Mouse (Mus musculus): ENCODE data around the gene Ubxn1. TPM values are rescaled to one million over a fixed set of nuclear protein-coding genes. Genes with fewer than 3 reads are reported as not detected.

The Ubxn1 gene
- polyA plus RNA-seq, 1 experiment, result 169 TPM

DNA sequence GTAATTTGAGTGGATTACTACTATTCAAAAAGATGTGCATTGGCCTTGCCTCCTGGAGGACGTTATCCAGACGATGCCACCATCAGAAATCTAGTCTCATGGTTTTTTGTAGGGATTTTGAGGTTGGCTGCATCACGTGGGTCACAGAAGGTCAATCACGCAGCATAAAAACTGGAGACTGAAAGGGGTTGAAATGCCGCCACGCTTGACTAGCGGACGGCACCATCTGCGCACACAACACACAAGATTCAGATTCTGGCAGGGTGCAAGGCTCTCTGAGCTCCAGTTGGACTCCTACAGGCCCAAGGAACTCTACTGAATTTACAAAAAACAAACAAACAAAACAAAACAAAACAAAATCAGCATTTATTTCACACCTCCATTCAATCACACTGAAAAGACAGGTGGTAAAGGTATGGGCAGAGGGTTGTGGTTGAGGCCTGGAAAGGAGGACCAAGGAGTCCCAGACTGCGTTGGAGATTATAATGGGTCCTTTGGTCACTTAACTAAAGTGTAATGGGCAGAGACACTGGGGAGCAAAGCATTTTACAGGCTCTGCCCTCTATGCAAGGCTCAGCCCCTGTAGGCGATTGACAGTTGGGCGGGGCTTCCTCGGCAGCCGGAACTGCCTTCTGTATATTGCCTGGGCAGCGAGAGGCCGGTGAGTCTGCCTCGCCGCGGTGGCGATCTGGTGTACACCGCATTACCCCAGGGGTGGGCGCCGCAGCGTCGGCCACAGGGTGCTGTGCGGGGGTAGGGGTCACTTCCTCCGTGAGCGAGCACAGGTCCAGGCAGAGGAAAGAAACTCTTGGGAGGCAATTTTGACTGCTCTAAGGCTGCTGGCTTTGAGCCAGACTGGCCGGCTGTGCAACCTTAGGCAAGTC is 31.1 kb upstream of the Ubxn1 start:
- H3K79me3 ChIP-seq (ENCODE audit: low read depth), result no peaks in the 10 kb centered on the region
- no peak overlapping the region for H3ac ChIP-seq (ENCODE audit: control insufficient read depth, insufficient read length, low read depth)
- H3K36me3 ChIP-seq (ENCODE audit: control insufficient read depth, insufficient read depth), result peaks cover 58% of the 10 kb centered on the region
- no peaks in the 10 kb centered on the region for H3K27me3 ChIP-seq (ENCODE audit: control insufficient read depth, insufficient read depth, insufficient read length)
- no peak overlapping the region for H3K4me3 ChIP-seq (ENCODE audit: insufficient read depth, poor library complexity, severe bottlenecking)
- no peaks in the 10 kb centered on the region for H3K79me2 ChIP-seq (ENCODE audit: control insufficient read depth, insufficient read depth)
- TF ChIP-seq FOSL1 (IDR thresholded peaks at IDR 0.05; ENCODE audit: insufficient read depth, low read length, poor library complexity, severe bottlenecking) (no peak), USF1 (IDR thresholded peaks at IDR 0.05; ENCODE audit: low read depth) (no peak)

DNA sequence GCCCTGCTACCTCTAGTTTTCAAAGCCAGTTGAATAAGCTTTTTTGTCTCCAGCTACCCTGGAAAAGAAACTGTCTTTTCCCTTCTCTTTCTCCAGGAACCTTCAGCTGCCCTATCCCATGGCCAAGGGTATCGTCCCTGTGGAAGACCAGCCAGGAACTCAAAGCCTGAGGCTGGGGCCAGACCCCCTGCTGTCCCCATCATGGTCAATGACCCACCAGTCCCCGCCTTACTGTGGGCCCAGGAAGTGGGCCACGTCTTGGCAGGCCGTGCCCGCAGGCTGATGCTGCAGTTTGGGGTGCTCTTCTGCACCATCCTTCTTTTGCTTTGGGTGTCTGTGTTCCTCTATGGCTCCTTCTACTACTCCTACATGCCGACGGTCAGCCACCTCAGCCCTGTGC is 30.3 kb upstream of the Ubxn1 start:
- H3K79me2 ChIP-seq (ENCODE audit: control insufficient read depth, insufficient read depth), result no peaks in the 10 kb centered on the region
- H3K27me3 ChIP-seq (ENCODE audit: control insufficient read depth, insufficient read depth, insufficient read length), result no peaks in the 10 kb centered on the region
- TF ChIP-seq MAX (IDR thresholded peaks at IDR 0.05) (no peak), MYOG (IDR thresholded peaks at IDR 0.05; ENCODE audit: control insufficient read depth, extremely low read depth, insufficient read length) (no peak), CTCF (IDR thresholded peaks at IDR 0.05; ENCODE audit: control insufficient read depth, insufficient read depth, insufficient read length) (no peak), USF1 (IDR thresholded peaks at IDR 0.05; ENCODE audit: low read depth) (no peak), CEBPB (IDR thresholded peaks at IDR 0.05; ENCODE audit: low read depth) (no peak), MYOD1 (IDR thresholded peaks at IDR 0.05; ENCODE audit: control insufficient read depth, insufficient read length, low read depth) (no peak), FOSL1 (IDR thresholded peaks at IDR 0.05; ENCODE audit: insufficient read depth, low read length, poor library complexity, severe bottlenecking) (no peak)
- no peak overlapping the region for H3K4me3 ChIP-seq (ENCODE audit: insufficient read depth, poor library complexity, severe bottlenecking)
- peaks cover 58% of the 10 kb centered on the region for H3K36me3 ChIP-seq (ENCODE audit: control insufficient read depth, insufficient read depth)
- no peaks in the 10 kb centered on the region for H3K79me3 ChIP-seq (ENCODE audit: low read depth)
- H3ac ChIP-seq (ENCODE audit: control insufficient read depth, insufficient read length, low read depth), result no peak overlapping the region

GRCm38 (mm10) chr19:8842961-8843360 is 28.3 kb upstream of the Ubxn1 start:
- Histone ChIP-seq H3K27me3 (ENCODE audit: control insufficient read depth, insufficient read depth, insufficient read length) (no peaks in the 10 kb centered on the region), H3ac (ENCODE audit: control insufficient read depth, insufficient read length, low read depth) (no peak overlapping the region), H3K4me3 (ENCODE audit: insufficient read depth, poor library complexity, severe bottlenecking) (no peak overlapping the region), H3K36me3 (ENCODE audit: control insufficient read depth, insufficient read depth) (peaks cover 66% of the 10 kb centered on the region), H3K79me3 (ENCODE audit: low read depth) (no peaks in the 10 kb centered on the region), H3K79me2 (ENCODE audit: control insufficient read depth, insufficient read depth) (no peaks in the 10 kb centered on the region)
- no peak for TF ChIP-seq MYOD1 (IDR thresholded peaks at IDR 0.05; ENCODE audit: control insufficient read depth, insufficient read length, low read depth)
- TF ChIP-seq CTCF (IDR thresholded peaks at IDR 0.05; ENCODE audit: control insufficient read depth, insufficient read depth, insufficient read length), result no peak
- TF ChIP-seq CEBPB (IDR thresholded peaks at IDR 0.05; ENCODE audit: low read depth), result no peak
- no peak for TF ChIP-seq MYOG (IDR thresholded peaks at IDR 0.05; ENCODE audit: control insufficient read depth, extremely low read depth, insufficient read length)
- no peak for TF ChIP-seq MAX (IDR thresholded peaks at IDR 0.05)
- no peak for TF ChIP-seq USF1 (IDR thresholded peaks at IDR 0.05; ENCODE audit: low read depth)
- no peak for TF ChIP-seq FOSL1 (IDR thresholded peaks at IDR 0.05; ENCODE audit: insufficient read depth, low read length, poor library complexity, severe bottlenecking)

DNA sequence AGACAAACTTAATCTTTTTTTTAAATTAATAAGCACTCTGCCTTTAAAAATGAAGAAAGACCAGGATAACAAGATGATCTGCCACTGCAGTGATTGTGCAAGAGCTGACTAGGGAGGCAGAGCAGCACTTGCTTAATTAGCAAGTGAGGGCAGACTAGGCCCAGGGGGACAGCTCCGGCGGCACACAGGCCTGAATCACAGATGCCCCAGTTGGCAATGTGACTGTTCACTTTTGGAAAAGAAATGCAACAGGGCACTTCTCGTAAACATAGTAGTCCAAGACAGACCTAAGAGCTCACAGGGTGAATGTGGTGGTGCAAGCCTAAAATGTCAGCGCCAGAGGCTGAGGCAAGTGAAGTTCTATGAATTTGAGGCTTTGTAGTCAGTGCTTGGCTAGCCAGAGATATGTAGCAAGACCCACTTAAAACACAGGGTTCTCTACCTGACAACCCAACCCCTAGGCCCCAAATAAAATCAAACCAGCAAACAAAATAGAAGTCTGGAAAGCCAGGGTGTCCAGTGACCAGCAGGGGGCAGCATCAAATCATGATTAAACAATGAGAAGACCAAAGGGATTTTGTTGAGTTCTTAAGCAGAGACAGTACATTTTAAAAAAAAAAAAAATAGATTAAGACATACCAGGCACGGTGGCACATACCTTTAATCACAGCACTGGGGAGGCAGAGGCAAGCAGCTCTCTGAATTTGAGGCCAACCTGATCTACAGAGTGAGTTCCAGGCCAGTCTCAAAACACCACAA is 26.7 kb upstream of the Ubxn1 start:
- Histone ChIP-seq H3K4me3 (ENCODE audit: insufficient read depth, poor library complexity, severe bottlenecking) (no peak overlapping the region), H3K79me2 (ENCODE audit: control insufficient read depth, insufficient read depth) (no peaks in the 10 kb centered on the region), H3K36me3 (ENCODE audit: control insufficient read depth, insufficient read depth) (peaks cover 64% of the 10 kb centered on the region), H3K27me3 (ENCODE audit: control insufficient read depth, insufficient read depth, insufficient read length) (no peaks in the 10 kb centered on the region), H3ac (ENCODE audit: control insufficient read depth, insufficient read length, low read depth) (no peak overlapping the region), H3K79me3 (ENCODE audit: low read depth) (no peaks in the 10 kb centered on the region)
- TF ChIP-seq CTCF (IDR thresholded peaks at IDR 0.05; ENCODE audit: control insufficient read depth, insufficient read depth, insufficient read length) (no peak), CEBPB (IDR thresholded peaks at IDR 0.05; ENCODE audit: low read depth) (peak; percentile 15)

- Histone ChIP-seq H3ac (ENCODE audit: control insufficient read depth, insufficient read length, low read depth) (no peak overlapping the region), H3K27me3 (ENCODE audit: control insufficient read depth, insufficient read depth, insufficient read length) (no peaks in the 10 kb centered on the region), H3K4me3 (ENCODE audit: insufficient read depth, poor library complexity, severe bottlenecking) (no peak overlapping the region), H3K79me3 (ENCODE audit: low read depth) (no peaks in the 10 kb centered on the region), H3K79me2 (ENCODE audit: control insufficient read depth, insufficient read depth) (no peaks in the 10 kb centered on the region), H3K36me3 (ENCODE audit: control insufficient read depth, insufficient read depth) (peaks cover 37% of the 10 kb centered on the region)
- TF ChIP-seq USF1 (IDR thresholded peaks at IDR 0.05; ENCODE audit: low read depth) (no peak), CTCF (IDR thresholded peaks at IDR 0.05; ENCODE audit: control insufficient read depth, insufficient read depth, insufficient read length) (no peak)
These were observed 22.9 kb upstream of the Ubxn1 start for GRCm38 (mm10) chr19:8848356-8848755.

- no peak within 1 kb of the TSS for H3K4me3 ChIP-seq (ENCODE audit: insufficient read depth, poor library complexity, severe bottlenecking)
- TF ChIP-seq USF1 (IDR thresholded peaks at IDR 0.05; ENCODE audit: low read depth) (peak; percentile 43), FOSL1 (IDR thresholded peaks at IDR 0.05; ENCODE audit: insufficient read depth, low read length, poor library complexity, severe bottlenecking) (no peak)
- no peaks in the 10 kb centered on the region for H3K27me3 ChIP-seq (ENCODE audit: control insufficient read depth, insufficient read depth, insufficient read length)
- no peaks in the 10 kb centered on the region for H3K79me2 ChIP-seq (ENCODE audit: control insufficient read depth, insufficient read depth)
- no peaks in the 10 kb centered on the region for H3K79me3 ChIP-seq (ENCODE audit: low read depth)
- H3K36me3 ChIP-seq (ENCODE audit: control insufficient read depth, insufficient read depth), result peaks cover 31% of the 10 kb centered on the region
- H3ac ChIP-seq (ENCODE audit: control insufficient read depth, insufficient read length, low read depth), result no peak within 1 kb of the TSS
These were observed 20.8 kb upstream of the Ubxn1 start, which contains the start of gene Lrrn4cl for GRCm38 (mm10) chr19:8850402-8850901. Lrrn4cl (plus strand) TSS chr19:8850768.

Data from C2C12 (cell line).